Mouse (Mus musculus) C2C12 (cell line): Measurements from ENCODE around the gene Als2cr12.

ENCODE experiments used
- CEBPB ChIP-seq: IDR thresholded peaks from one replicate; pipeline ENCODE4 v1.6.1; 2011; ENCODE audit warnings: low read depth, mild to moderate bottlenecking, control low read depth, moderate library complexity
- CTCF ChIP-seq: IDR thresholded peaks from one replicate; pipeline ENCODE4 v1.5.1; 2011; ENCODE audit not compliant: control insufficient read depth, insufficient read depth, insufficient read length
- FOSL1 ChIP-seq: IDR thresholded peaks from one replicate; pipeline ENCODE4 v1.8.0; 2011; ENCODE audit warnings: mild to moderate bottlenecking, low read length; ENCODE audit not compliant: poor library complexity, insufficient read depth, severe bottlenecking
- MAX ChIP-seq: IDR thresholded peaks from one replicate; pipeline ENCODE4 v1.6.1; 2011; ENCODE audit warnings: mild to moderate bottlenecking, control low read depth
- MYOD1 ChIP-seq: IDR thresholded peaks from one replicate; pipeline ENCODE4 v1.6.1; 2011; ENCODE audit warnings: low read depth; ENCODE audit not compliant: control insufficient read depth, insufficient read length
- MYOG ChIP-seq: IDR thresholded peaks from one replicate; pipeline ENCODE4 v1.6.1; 2011; ENCODE audit not compliant: control insufficient read depth, insufficient read length; ENCODE audit errors: extremely low read depth
- USF1 ChIP-seq: IDR thresholded peaks from one replicate; pipeline ENCODE4 v1.6.1; 2011; ENCODE audit warnings: low read depth, mild to moderate bottlenecking, control low read depth, moderate library complexity

DNA sequence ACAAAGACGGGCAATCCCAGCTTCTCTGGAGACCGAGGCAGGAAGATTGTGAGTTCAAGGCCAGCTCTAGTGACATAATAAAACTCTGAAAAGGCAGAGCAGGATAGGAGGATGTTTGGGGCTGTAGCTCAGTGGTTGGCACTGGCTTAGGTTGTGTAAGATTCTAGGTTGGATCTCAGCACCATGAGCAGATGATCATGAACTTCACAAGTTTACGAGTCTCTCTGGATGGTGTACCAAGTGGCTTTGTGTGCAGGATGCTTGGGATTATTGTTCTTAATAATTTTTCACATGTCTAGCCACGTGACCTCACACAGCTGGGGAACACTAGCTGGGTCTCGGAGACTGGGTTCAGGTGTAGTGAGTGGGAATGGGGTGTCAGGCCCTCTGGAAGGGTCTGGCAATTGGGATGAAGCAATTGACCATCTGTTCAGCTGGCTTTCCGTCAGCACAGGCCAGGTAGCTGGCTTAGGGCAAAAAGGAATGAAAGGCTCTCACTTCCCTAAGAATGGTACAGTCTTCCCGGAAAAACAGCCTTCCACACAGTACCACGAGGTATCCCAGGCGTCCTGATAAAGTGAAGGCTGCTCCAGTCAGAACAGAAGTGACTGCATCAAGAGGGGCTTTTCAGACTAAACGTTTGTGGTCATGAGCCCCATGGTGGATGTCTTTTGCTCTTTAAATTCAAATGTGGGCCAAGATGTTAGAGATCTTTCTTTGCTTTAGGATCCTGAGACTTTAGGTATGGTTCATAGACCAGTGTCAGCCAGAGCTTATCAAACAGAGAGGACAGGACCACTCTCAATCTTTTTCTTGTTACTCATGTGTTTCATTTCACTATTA, 32.2 kb upstream of the Als2cr12 start:
- TF ChIP-seq CTCF (no peak), MYOD1 (no peak), USF1 (no peak), FOSL1 (no peak), MAX (no peak), CEBPB (no peak), MYOG (no peak)
